Mouse (Mus musculus) subcutaneous adipose tissue, adult 2 months (tissue): ENCODE measurements around the gene Ung. TPM values are rescaled to one million over a fixed set of nuclear protein-coding genes. Genes with fewer than 3 reads are reported as not detected.

ENCODE experiments used
- polyA plus RNA-seq: library from polyadenylated mRNA; depleted of rRNA; stranded (reverse); fragments of >200 nt; gene quantifications from 2 replicates; pipeline ENCODE4 v1.2.3, GENCODE M21; 2012; ENCODE audit warnings: low replicate concordance; rRNA removed

Ung gene
- 6.8 and 10.8 TPM in 2 replicates for polyA plus RNA-seq

GRCm38 (mm10) chr5:114130211-114130605, at the start of gene Ung:
Gene Ung, plus strand, starts transcription at chr5:114130386.

GRCm38 (mm10) chr5:114091057-114091807, 39.0 kb upstream of the Ung start, which contains the start of gene Svop:
Gene Svop, minus strand, starts transcription at chr5:114091570.

GRCm38 (mm10) chr5:114127374-114128349, 2.5 kb upstream of the Ung start, which contains the start of gene Alkbh2:
Gene Alkbh2, minus strand, starts transcription at chr5:114128218.

GRCm38 (mm10) chr5:114146028-114146888, 16.1 kb downstream of the Ung start, which contains the start of gene Acacb:
Gene Acacb, plus strand, starts transcription at chr5:114146535.

Other genes with a start within 250 kb of the Ung start
- gene Coro1c, start 221.6 kb upstream of the Ung start, polyA plus RNA-seq = 85.5 and 112 TPM in 2 replicates
- 13.9 and 23.9 TPM in 2 replicates for gene Ssh1, start 136.5 kb upstream of the Ung start, polyA plus RNA-seq
- 0.30 TPM in 1 of 2 replicates, not detected in the other for gene Dao, start 126.7 kb upstream of the Ung start, polyA plus RNA-seq
- gene Usp30, start 64.9 kb upstream of the Ung start, polyA plus RNA-seq = 28.9 and 32.0 TPM in 2 replicates
- gene Svop, start 38.8 kb upstream of the Ung start, polyA plus RNA-seq = not detected in 2 replicates
- gene Alkbh2, start 2.2 kb upstream of the Ung start, polyA plus RNA-seq = 13.0 and 15.4 TPM in 2 replicates
- 68.9 and 89.5 TPM in 2 replicates for gene Acacb, start 16.1 kb downstream of the Ung start, polyA plus RNA-seq
- not detected in 2 replicates for gene Foxn4, start 143.4 kb downstream of the Ung start, polyA plus RNA-seq
- gene Myo1h, start 158.8 kb downstream of the Ung start, polyA plus RNA-seq = 0.43 and 0.81 TPM in 2 replicates